Mouse (Mus musculus) intestine, embryonic 14.5 days (tissue): ENCODE data around the gene Snx29. TPM values are rescaled to one million over a fixed set of nuclear protein-coding genes. Genes with fewer than 3 reads are reported as not detected.

Source experiments
- ATAC-seq: fragments of 200-750 bp; cut with Nextera tagmentation; replicated peaks from 2 replicates; pipeline ENCODE4 v1.8.0; 2017; ENCODE audit warnings: low read depth, moderate number of reproducible peaks, moderate TSS enrichment, moderate library complexity; ENCODE audit not compliant: low FRiP score, low TSS enrichment
- DNase-seq: peaks from one replicate; pipeline ENCODE4 v3.0.0-alpha.2; 2018; ENCODE audit warnings: low spot score
- H3K27ac ChIP-seq: fragments of 300-500 bp; sonication (generic); 2 replicates; pipeline ENCODE4 v1.5.1; 2014; ENCODE audit warnings: low read depth, mild to moderate bottlenecking, control low read depth
- H3K27me3 ChIP-seq: fragments of 300-500 bp; sonication (generic); replicated peaks from 2 replicates; pipeline ENCODE4 v1.6.1; 2014; ENCODE audit warnings: low read length, control low read depth; ENCODE audit not compliant: control insufficient read depth, insufficient read depth
- H3K36me3 ChIP-seq: fragments of 300-500 bp; sonication (generic); 2 replicates; pipeline ENCODE4 v1.6.1; 2014; ENCODE audit warnings: low read length, control low read depth; ENCODE audit not compliant: control insufficient read depth, insufficient read depth
- H3K4me1 ChIP-seq: fragments of 300-500 bp; sonication (generic); replicated peaks from 2 replicates; pipeline ENCODE4 v1.6.1; 2014; ENCODE audit warnings: low read length, control low read depth, mixed read lengths; ENCODE audit not compliant: control insufficient read depth, insufficient read depth
- H3K4me2 ChIP-seq: fragments of 300-500 bp; sonication (generic); 2 replicates; pipeline ENCODE4 v1.6.1; 2014; ENCODE audit warnings: low read length
- H3K4me3 ChIP-seq: fragments of 300-500 bp; sonication (generic); 2 replicates; pipeline ENCODE4 v1.5.1; 2014; ENCODE audit warnings: low read depth, low read length, control low read depth, mixed read lengths
- H3K9ac ChIP-seq: fragments of 300-500 bp; sonication (generic); 2 replicates; pipeline ENCODE4 v1.6.1; 2014; ENCODE audit warnings: mild to moderate bottlenecking, low read length
- H3K9me3 ChIP-seq: fragments of 300-500 bp; sonication (generic); 2 replicates; pipeline ENCODE4 v1.6.1; 2016; ENCODE audit warnings: low read length, control low read depth; ENCODE audit not compliant: control insufficient read depth
- WGBS: fragments of 180-500 bp; shearing (Covaris S2); extraction: QIAGEN DNeasy Blood & Tissue Kit; methylation state at CpG from one replicate; pipeline ENCODE4 v1.1.7; 2014; 5-methylcytosine and 5-hydroxymethylcytosine counted together
- polyA plus RNA-seq: library from polyadenylated mRNA; unstranded; fragments of >200 nt; fragmentation: Nextera tagmentation; extraction: Ambion mirVana; gene quantifications from 2 replicates; pipeline ENCODE4 v1.2.1, GENCODE M21; 2014

Gene Snx29
- polyA plus RNA-seq, 1 experiment from 2014 or later = 6.3 TPM

- Histone ChIP-seq H3K9ac (no peak overlapping the region), H3K27ac (no peak overlapping the region), H3K4me2 (no peak overlapping the region), H3K9me3 (no peaks in the 10 kb centered on the region), H3K4me3 (no peak overlapping the region), H3K4me1 (no peaks in the 10 kb centered on the region), H3K36me3 (peaks cover 5% of the 10 kb centered on the region; the same call in 1 of the 2 replicates), H3K27me3 (no peaks in the 10 kb centered on the region)
- no peak for DNase-seq
- ATAC-seq = no peak
- 84% methylated on average over 3 of the region's 3 CpGs for WGBS
Measured at GRCm38 (mm10) chr16:11368412-11368811, 45.7 kb downstream of the Snx29 start.

GRCm38 (mm10) chr16:11369162-11369561 lies 46.5 kb downstream of the Snx29 start:
- Histone ChIP-seq H3K4me3 (no peak overlapping the region), H3K9me3 (no peaks in the 10 kb centered on the region), H3K27me3 (no peaks in the 10 kb centered on the region), H3K9ac (no peak overlapping the region), H3K4me2 (no peak overlapping the region), H3K4me1 (no peaks in the 10 kb centered on the region), H3K36me3 (peaks cover 5% of the 10 kb centered on the region; the same call in 1 of the 2 replicates), H3K27ac (no peak overlapping the region)
- DNase-seq (no peak), ATAC-seq (no peak)
- 61% methylated on average over 4 of the region's 4 CpGs for WGBS

GRCm38 (mm10) chr16:11369642-11370041 lies 46.9 kb downstream of the Snx29 start:
- H3K27me3 ChIP-seq = no peaks in the 10 kb centered on the region
- H3K9me3 ChIP-seq = no peaks in the 10 kb centered on the region
- H3K9ac ChIP-seq = no peak overlapping the region
- ATAC-seq = no peak
- no peak overlapping the region for H3K4me3 ChIP-seq
- H3K4me1 ChIP-seq = no peaks in the 10 kb centered on the region
- H3K27ac ChIP-seq = no peak overlapping the region
- peaks cover 5% of the 10 kb centered on the region; the same call in 1 of the 2 replicates for H3K36me3 ChIP-seq
- WGBS = 37% methylated on average over 1 of the region's 1 CpGs
- H3K4me2 ChIP-seq = no peak overlapping the region
- no peak for DNase-seq

GRCm38 (mm10) chr16:11370132-11370544 lies 47.4 kb downstream of the Snx29 start:
- no peaks in the 10 kb centered on the region for H3K27me3 ChIP-seq
- no peak overlapping the region for H3K4me2 ChIP-seq
- no peak overlapping the region for H3K4me3 ChIP-seq
- H3K27ac ChIP-seq = no peak overlapping the region
- peaks cover 5% of the 10 kb centered on the region; the same call in 1 of the 2 replicates for H3K36me3 ChIP-seq
- no peaks in the 10 kb centered on the region for H3K9me3 ChIP-seq
- ATAC-seq (no peak), DNase-seq (peak; percentile 59)
- WGBS = 70% methylated on average over 7 of the region's 7 CpGs
- no peak overlapping the region for H3K9ac ChIP-seq
- no peaks in the 10 kb centered on the region for H3K4me1 ChIP-seq

GRCm38 (mm10) chr16:11379264-11379663 lies 56.6 kb downstream of the Snx29 start:
- Histone ChIP-seq H3K4me3 (no peak overlapping the region), H3K4me1 (no peaks in the 10 kb centered on the region), H3K9ac (no peak overlapping the region), H3K27me3 (no peaks in the 10 kb centered on the region), H3K27ac (no peak overlapping the region), H3K4me2 (no peak overlapping the region), H3K36me3 (no peaks in the 10 kb centered on the region), H3K9me3 (no peaks in the 10 kb centered on the region)
- DNase-seq = no peak
- ATAC-seq = no peak
- 74% methylated on average over 3 of the region's 3 CpGs for WGBS

- H3K4me1 ChIP-seq = no peaks in the 10 kb centered on the region
- 87% methylated on average over 5 of the region's 5 CpGs for WGBS
- no peaks in the 10 kb centered on the region for H3K36me3 ChIP-seq
- no peak for ATAC-seq
- H3K27ac ChIP-seq = no peak overlapping the region
- no peaks in the 10 kb centered on the region for H3K27me3 ChIP-seq
- H3K4me2 ChIP-seq = no peak overlapping the region
- no peak for DNase-seq
- H3K9me3 ChIP-seq = no peaks in the 10 kb centered on the region
- no peak overlapping the region for H3K4me3 ChIP-seq
- no peak overlapping the region for H3K9ac ChIP-seq
Measured at GRCm38 (mm10) chr16:11380038-11380437, 57.3 kb downstream of the Snx29 start.

- 76% methylated on average over 8 of the region's 8 CpGs for WGBS
Measured at GRCm38 (mm10) chr16:11380871-11381270, 58.2 kb downstream of the Snx29 start.

GRCm38 (mm10) chr16:11384361-11384760 lies 61.7 kb downstream of the Snx29 start:
- Histone ChIP-seq H3K4me3 (no peak overlapping the region), H3K27me3 (no peaks in the 10 kb centered on the region), H3K9me3 (no peaks in the 10 kb centered on the region), H3K36me3 (no peaks in the 10 kb centered on the region), H3K4me2 (no peak overlapping the region), H3K9ac (no peak overlapping the region), H3K27ac (no peak overlapping the region), H3K4me1 (no peaks in the 10 kb centered on the region)
- ATAC-seq (no peak), DNase-seq (no peak)
- whole genome bisulfite sequencing = 79% methylated on average over 5 of the region's 5 CpGs

More at GRCm38 (mm10) chr16:11380871-11381270, 58.2 kb downstream of the Snx29 start:
- Histone ChIP-seq H3K4me3 (no peak overlapping the region), H3K27me3 (no peaks in the 10 kb centered on the region), H3K9ac (no peak overlapping the region), H3K27ac (no peak overlapping the region), H3K9me3 (no peaks in the 10 kb centered on the region), H3K4me2 (no peak overlapping the region), H3K36me3 (no peaks in the 10 kb centered on the region), H3K4me1 (no peaks in the 10 kb centered on the region)
- DNase-seq = no peak
- ATAC-seq = no peak

- WGBS = 71% methylated on average over 5 of the region's 5 CpGs
- H3K27me3 ChIP-seq = no peaks in the 10 kb centered on the region
- H3K36me3 ChIP-seq = no peaks in the 10 kb centered on the region
- no peak overlapping the region for H3K4me2 ChIP-seq
- H3K9ac ChIP-seq = no peak overlapping the region
- no peaks in the 10 kb centered on the region for H3K9me3 ChIP-seq
- H3K27ac ChIP-seq = no peak overlapping the region
- ATAC-seq (no peak), DNase-seq (no peak)
- H3K4me3 ChIP-seq = no peak overlapping the region
- H3K4me1 ChIP-seq = no peaks in the 10 kb centered on the region
Measured at GRCm38 (mm10) chr16:11385150-11385549, 62.4 kb downstream of the Snx29 start.
